ENCODE assay signal across 12 mouse cellular contexts in the genomic region with DNA sequence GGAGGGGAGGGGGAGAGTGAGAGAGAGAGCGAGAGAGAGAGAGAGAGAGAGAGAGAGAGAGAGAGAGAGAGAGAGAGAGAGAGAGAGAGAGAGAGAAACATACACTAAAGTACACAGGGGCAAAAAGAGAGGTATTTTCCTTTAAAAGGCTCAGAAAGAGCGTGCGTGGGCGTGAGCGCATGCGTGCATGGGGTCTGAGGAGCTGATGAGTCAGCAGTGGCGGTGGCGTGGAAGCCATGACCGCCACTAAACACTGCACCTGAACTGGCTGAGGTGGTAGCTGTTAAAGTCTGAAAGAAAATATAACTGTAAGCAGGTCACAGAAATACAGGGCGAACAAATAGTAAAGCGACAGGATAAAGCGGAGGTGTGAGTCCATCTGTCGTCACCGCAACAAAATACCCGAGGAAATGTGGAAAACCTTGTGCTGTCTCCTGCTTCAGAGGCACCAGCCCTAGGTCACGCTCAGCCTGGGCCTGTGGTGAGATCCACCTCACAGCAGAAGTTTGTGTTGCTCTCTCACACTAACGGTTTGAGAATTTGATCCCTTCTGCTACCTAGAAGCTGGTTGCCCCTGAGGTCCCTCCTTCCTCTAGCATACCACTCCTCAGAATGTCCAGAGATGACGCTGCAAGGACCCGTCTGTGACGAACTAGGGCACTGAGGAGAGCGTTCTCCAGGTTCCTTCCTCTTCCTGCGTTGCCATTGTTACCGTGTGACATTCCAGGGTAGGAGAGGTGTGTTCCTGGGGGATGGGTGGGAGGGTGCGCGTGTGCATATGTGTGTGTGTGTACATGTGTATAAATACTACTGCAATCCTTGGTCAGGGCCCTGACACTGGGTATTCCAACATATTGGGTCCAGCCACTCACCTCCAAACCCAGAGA. TPM values are rescaled to one million over a fixed set of nuclear protein-coding genes. Genes with fewer than 3 reads are reported as not detected.
DNase-seq lines count a peak whose midpoint lies in the region; ATAC-seq and TF ChIP-seq lines count a peak whose summit lies in the region.
"Had no signal": no experiment of that assay in that cellular context is flagged by ENCODE, and none has a peak within 500 bp of the region (broad histone marks: within the 10 kb centered on the region; RNA-seq: fewer than 3 reads in every experiment).

No protein-coding gene starts in this region.

- TF ChIP-seq EP300 in liver, postnatal 0 days (IDR thresholded peaks at IDR 0.05; ENCODE audit: low read depth): no peak

- WGBS in forebrain, postnatal 0 days: 83% methylated on average over 24 of the region's 25 CpGs
- WGBS in forebrain, embryonic 14.5 days: 81% methylated on average over 24 of the region's 25 CpGs
- 59% methylated on average over 24 of the region's 25 CpGs for WGBS in liver, adult 2 months
- 62% methylated on average over 24 of the region's 25 CpGs for WGBS in liver, postnatal 0 days (ENCODE audit: insufficient replicate concordance)

- H3K9ac ChIP-seq in forebrain, postnatal 0 days: no peak overlapping the region
- H3K9ac ChIP-seq in forebrain, embryonic 14.5 days (ENCODE audit: low read length): no peak overlapping the region
- H3K9ac ChIP-seq in liver, adult 2 months (ENCODE audit: low read depth, low read length): no peak overlapping the region; the same call in 1 of the 2 replicates
- no peak overlapping the region for H3K9ac ChIP-seq in liver, postnatal 0 days (replicated peaks)
- H3K9ac ChIP-seq: liver, embryonic 14.5 days had no signal

- H3K4me3 ChIP-seq in forebrain, postnatal 0 days (ENCODE audit: low read depth, low read length): no peak overlapping the region
- no peak overlapping the region for H3K4me3 ChIP-seq in forebrain, embryonic 14.5 days (ENCODE audit: low read depth, low read length)
- peak overlapping the region; percentile 30 for H3K4me3 ChIP-seq in liver, adult 2 months (ENCODE audit: insufficient read depth, low read depth, low read length)
- H3K4me3 ChIP-seq in liver, postnatal 0 days (ENCODE audit: low read depth, low read length): no peak overlapping the region

- H3K4me2 ChIP-seq in forebrain, postnatal 0 days (ENCODE audit: low read depth): no peak overlapping the region
- H3K4me2 ChIP-seq in forebrain, embryonic 14.5 days (ENCODE audit: low read length): no peak overlapping the region
- 0 out of 2 replicates have a peak overlapping the region, but pooled peaks have one; percentile 7 for H3K4me2 ChIP-seq in liver, postnatal 0 days (ENCODE audit: low read depth, low read length)

- DNase-seq in forebrain, postnatal 0 days: peak; percentile 7
- DNase-seq in forebrain, embryonic 14.5 days (ENCODE audit: low spot score): no peak
- DNase-seq in liver, adult 2 months (ENCODE audit: extremely low read depth, low read depth, low spot score): peak; percentile 13
- no peak for DNase-seq in liver
- DNase-seq in liver, postnatal 0 days: peak; percentile 22
- DNase-seq in spleen, postnatal 10 days (ENCODE audit: low spot score in 2 of 2): no peak
- DNase-seq in urinary bladder, postnatal 10 days (ENCODE audit: low spot score): no peak
- DNase-seq: cerebellum, adult 11 months; gastrocnemius, postnatal 10 days had no signal

- no peaks in the 10 kb centered on the region for H3K27me3 ChIP-seq in forebrain, postnatal 0 days (ENCODE audit: insufficient read depth, low read length)
- no peaks in the 10 kb centered on the region for H3K27me3 ChIP-seq in forebrain, embryonic 14.5 days (replicated peaks; ENCODE audit: control insufficient read depth, insufficient read depth, low read length)
- no peaks in the 10 kb centered on the region for H3K27me3 ChIP-seq in liver, adult 2 months (ENCODE audit: control insufficient read depth, insufficient read depth, low read length)
- peaks cover 9% of the 10 kb centered on the region; the same call in 1 of the 2 replicates for H3K27me3 ChIP-seq in liver, postnatal 0 days (ENCODE audit: insufficient read depth, low read length)

- H3K27ac ChIP-seq in forebrain, postnatal 0 days (ENCODE audit: low read depth, low read length): no peak overlapping the region
- no peak overlapping the region for H3K27ac ChIP-seq in forebrain, embryonic 14.5 days (ENCODE audit: low read depth, low read length)
- H3K27ac ChIP-seq in liver, adult 2 months (replicated peaks; ENCODE audit: insufficient read depth, low read depth, low read length): no peak overlapping the region
- no peak overlapping the region for H3K27ac ChIP-seq in liver, postnatal 0 days (ENCODE audit: low read depth)
- H3K27ac ChIP-seq: liver, embryonic 14.5 days had no signal

- H3K4me1 ChIP-seq in forebrain, postnatal 0 days (ENCODE audit: insufficient read depth): no peaks in the 10 kb centered on the region
- H3K4me1 ChIP-seq in forebrain, embryonic 14.5 days (ENCODE audit: control insufficient read depth, insufficient read depth, low read length): no peaks in the 10 kb centered on the region
- H3K4me1 ChIP-seq in liver, adult 2 months (ENCODE audit: control insufficient read depth, insufficient read depth, low read length): no peaks in the 10 kb centered on the region
- no peaks in the 10 kb centered on the region for H3K4me1 ChIP-seq in liver, postnatal 0 days (ENCODE audit: insufficient read depth)

- H3K9me3 ChIP-seq in forebrain, postnatal 0 days (ENCODE audit: low read length): no peaks in the 10 kb centered on the region
- no peaks in the 10 kb centered on the region for H3K9me3 ChIP-seq in forebrain, embryonic 14.5 days (replicated peaks; ENCODE audit: control insufficient read depth, low read length)
- no peaks in the 10 kb centered on the region for H3K9me3 ChIP-seq in liver, postnatal 0 days (ENCODE audit: low read length)

- no peak for ATAC-seq in forebrain, postnatal 0 days
- no peak for ATAC-seq in forebrain, embryonic 14.5 days
- peak; percentile 65; the same call in 1 of the 2 replicates for ATAC-seq in common myeloid progenitor, adult 5-6 weeks (replicated peaks; ENCODE audit: low read depth, poor library complexity, severe bottlenecking)
- ATAC-seq in liver, postnatal 0 days: no peak

- no peak for TF ChIP-seq CTCF in forebrain, postnatal 0 days (IDR thresholded peaks at IDR 0.05; ENCODE audit: low read depth)
- TF ChIP-seq CTCF in liver, adult 2 months (IDR thresholded peaks at IDR 0.05; ENCODE audit: low read depth, low read length): no peak
- TF ChIP-seq CTCF in liver, postnatal 0 days (IDR thresholded peaks at IDR 0.05; ENCODE audit: low read depth): no peak

- H3K79me2 ChIP-seq in liver, adult 2 months (ENCODE audit: control insufficient read depth, insufficient read depth, low read length): no peaks in the 10 kb centered on the region

- no peak for TF ChIP-seq POLR2A in liver, adult 2 months (IDR thresholded peaks at IDR 0.05; ENCODE audit: extremely low read depth, insufficient read depth, low read length)

- H3K36me3 ChIP-seq in forebrain, postnatal 0 days (ENCODE audit: insufficient read depth): no peaks in the 10 kb centered on the region
- no peaks in the 10 kb centered on the region for H3K36me3 ChIP-seq in forebrain, embryonic 14.5 days (ENCODE audit: control insufficient read depth, insufficient read depth, low read length)
- no peaks in the 10 kb centered on the region for H3K36me3 ChIP-seq in liver, adult 2 months (ENCODE audit: control insufficient read depth, insufficient read depth, low read length)
- H3K36me3 ChIP-seq in liver, postnatal 0 days (replicated peaks; ENCODE audit: insufficient read depth, low read length): no peaks in the 10 kb centered on the region

RNA-seq across cellular contexts. Expression of a gene that starts 38.8 kb away (rescaled TPM):
- 0.24 TPM in 1 of 2 replicates, not detected in the other for total RNA-seq in forebrain, postnatal 0 days (2014; rRNA removed)
- polyA plus RNA-seq in forebrain, postnatal 0 days (2015; fragmentation: Nextera tagmentation; extraction: Ambion mirVana): 0.10 and 0.29 TPM in 2 replicates
- polyA plus RNA-seq in forebrain, embryonic 14.5 days (2014; fragmentation: Nextera tagmentation; extraction: Ambion mirVana): 0.15 and 0.28 TPM in 2 replicates
- not detected in 2 replicates for total RNA-seq in liver, adult 2 months (2014; rRNA removed)
- not detected in 2 replicates for polyA plus RNA-seq in liver, adult 2 months (2012; rRNA removed)
- total RNA-seq in common myeloid progenitor, adult 5-6 weeks (2017): not detected in 2 replicates
- not detected in 2 replicates for polyA plus RNA-seq in liver, postnatal 0 days (2015; fragmentation: Nextera tagmentation; extraction: Ambion mirVana)
- total RNA-seq: neutrophil, adult 5-6 weeks had no signal

Comparison
In these comparisons a context has a peak if more than half of its experiments do, and no peak if none do; other contexts are left out.
1. DNase-seq: peak in forebrain, postnatal 0 days (single experiment), liver, adult 2 months (single experiment) and liver, postnatal 0 days (single experiment); none in forebrain, embryonic 14.5 days (single experiment), liver (single experiment), spleen, postnatal 10 days (0 of 2) and urinary bladder, postnatal 10 days (single experiment).